Mouse (Mus musculus): ENCODE results near the gene Apoa5.
"Not testable (repeated sequence)": the region's sequence is repeated elsewhere in the genome, so short reads cannot be mapped to it uniquely, and the experiment has no call there.

Apoa5 gene

GRCm38 (mm10) chr9:46269125-46269524 lies 692 bp downstream of the Apoa5 start:
- no peak for DNase-seq

- DNase-seq = no peak
Measured at GRCm38 (mm10) chr9:46270782-46271181, 2.3 kb downstream of the Apoa5 start.

- no peak for DNase-seq
Measured at GRCm38 (mm10) chr9:46272070-46272469, 3.6 kb downstream of the Apoa5 start.

GRCm38 (mm10) chr9:46272677-46273454 lies 4.4 kb downstream of the Apoa5 start, which contains the start of gene Zpr1:
TSS of gene Zpr1 (plus strand) at chr9:46273064.
- peak; percentile 85 to 89 for DNase-seq

- DNase-seq = no peak
Measured at GRCm38 (mm10) chr9:46274494-46274893, 6.1 kb downstream of the Apoa5 start.

- DNase-seq = peak; percentile 95 to 98
Measured at GRCm38 (mm10) chr9:46282631-46283436, 14.4 kb downstream of the Apoa5 start, which contains the start of gene Bud13. TSS of gene Bud13 (plus strand) at chr9:46283008.

GRCm38 (mm10) chr9:46298381-46298780 lies 29.9 kb downstream of the Apoa5 start:
- no peak for DNase-seq

GRCm38 (mm10) chr9:46302142-46302541 lies 33.7 kb downstream of the Apoa5 start:
- peak; percentile 76 to 78 for DNase-seq

- peak; percentile 33 to 62 for DNase-seq
Measured at GRCm38 (mm10) chr9:46309121-46309520, 40.7 kb downstream of the Apoa5 start.

- DNase-seq = peak; percentile 85 to 88
Measured at GRCm38 (mm10) chr9:46314507-46314906, 46.1 kb downstream of the Apoa5 start.

GRCm38 (mm10) chr9:46314921-46315320 lies 46.5 kb downstream of the Apoa5 start:
- DNase-seq = no peak

GRCm38 (mm10) chr9:46315807-46316365 lies 47.5 kb downstream of the Apoa5 start:
- DNase-seq = peak in 1 of 2 experiments; percentile 32

GRCm38 (mm10) chr9:46316388-46316787 lies 48.0 kb downstream of the Apoa5 start:
- peak; percentile 52 to 65 for DNase-seq

- peak; percentile 41 for DNase-seq
Measured at GRCm38 (mm10) chr9:46316909-46317308, 48.5 kb downstream of the Apoa5 start.

- peak in 1 of 2 experiments; percentile 25 for DNase-seq
Measured at GRCm38 (mm10) chr9:46317957-46318356, 49.5 kb downstream of the Apoa5 start.

- not testable (repeated sequence) for DNase-seq
Measured at GRCm38 (mm10) chr9:46319886-46320285, 51.5 kb downstream of the Apoa5 start, which contains the start of gene 4931429L15Rik. TSS of gene 4931429L15Rik (minus strand) at chr9:46319986.

GRCm38 (mm10) chr9:46320461-46320860 lies 52.0 kb downstream of the Apoa5 start:
- DNase-seq = no peak
